Mouse (Mus musculus) T-helper 17 cell (primary cell): ENCODE measurements around the gene Clk2.

ENCODE experiments used
- in situ Hi-C, 2 experiments: fragments of 300-600 bp; cut with MboI, MseI; formaldehyde crosslinking; loops; 1 replicate in 1 of 2; 2 replicates in 1 of 2; pipeline ENCODE4 v1.15.1; 2025; ENCODE audit warnings: high pct_unique_total_duplicates in 2 of 2

Gene Clk2

GRCm38 (mm10) chr3:89221167-89221566 lies 56.6 kb downstream of the Clk2 start:
- in situ Hi-C loops, result no loop called here

DNA sequence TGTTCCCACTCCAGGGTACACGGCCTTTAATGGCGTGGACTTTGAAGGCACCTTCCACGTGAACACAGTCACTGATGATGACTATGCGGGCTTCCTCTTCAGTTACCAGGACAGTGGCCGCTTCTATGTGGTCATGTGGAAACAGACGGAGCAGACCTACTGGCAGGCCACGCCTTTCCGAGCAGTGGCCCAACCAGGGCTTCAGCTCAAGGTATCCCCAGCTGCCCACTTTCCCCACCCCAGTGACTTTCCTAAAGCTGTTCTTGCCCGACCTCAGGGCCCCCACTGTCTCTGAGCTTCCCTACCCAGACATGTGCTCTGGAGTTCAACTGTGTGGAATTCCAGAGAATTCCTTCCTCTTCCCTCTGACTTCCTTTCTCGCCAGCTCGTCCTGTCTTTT lies 60.2 kb downstream of the Clk2 start:
- in situ Hi-C loops, result no loop called here

DNA sequence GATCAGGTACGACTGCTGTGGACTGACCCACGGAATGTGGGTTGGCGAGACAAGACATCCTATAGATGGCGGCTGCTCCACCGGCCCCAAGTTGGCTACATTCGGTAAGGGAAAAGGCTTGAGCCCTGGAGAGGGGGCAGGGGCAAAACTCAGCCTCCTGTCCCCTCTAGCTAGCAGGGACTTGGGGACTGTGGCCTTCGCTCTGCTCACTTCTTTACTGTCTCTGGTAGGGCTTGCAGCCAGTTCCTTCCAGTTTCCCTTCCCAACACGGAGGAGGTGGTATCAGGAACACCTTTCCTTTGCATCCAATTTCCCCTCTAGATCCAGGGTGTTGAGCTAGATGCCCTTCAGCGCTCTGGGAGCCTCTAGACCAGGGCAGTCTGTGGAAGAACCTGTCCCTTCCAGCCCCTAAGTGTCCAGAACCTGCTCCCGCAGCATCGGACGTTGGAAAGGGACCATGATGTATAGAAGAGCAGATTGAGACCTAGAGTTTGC lies 60.8 kb downstream of the Clk2 start:
- in situ Hi-C loops, result no loop called here

- in situ Hi-C loops, result no loop called here
These were observed 61.3 kb downstream of the Clk2 start for GRCm38 (mm10) chr3:89225918-89226317.

DNA sequence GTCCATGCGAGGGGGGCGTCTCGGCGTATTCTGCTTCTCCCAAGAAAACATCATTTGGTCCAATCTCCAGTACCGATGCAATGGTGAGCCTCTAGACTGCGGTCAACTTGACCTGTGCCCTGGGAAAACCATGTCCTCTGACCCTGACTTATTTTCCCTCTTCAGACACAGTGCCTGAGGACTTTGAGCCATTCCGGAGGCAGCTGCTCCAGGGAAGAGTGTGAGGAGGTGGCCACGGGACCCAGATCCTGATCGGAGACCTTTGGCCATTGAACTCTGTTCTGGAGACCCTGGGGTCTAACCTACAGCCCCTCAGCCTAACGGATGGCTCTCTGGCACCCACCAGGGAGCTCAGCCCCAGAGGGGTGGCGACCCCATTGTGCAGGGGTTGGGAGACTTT lies 61.8 kb downstream of the Clk2 start:
- in situ Hi-C loops, result no loop called here
